Mouse (Mus musculus) heart, postnatal 36 days (tissue): ENCODE results near the gene Gm20708. TPM values are rescaled to one million over a fixed set of nuclear protein-coding genes. Genes with fewer than 3 reads are reported as not detected.

Experiments used
- DNase-seq, 2 experiments: peaks; one replicate each; pipeline ENCODE4 v3.0.0; 2021 to 2022
- intact Hi-C: fragments of 180-260 bp; cut with DNase I; formaldehyde crosslinking; loops from one replicate; pipeline ENCODE4 v1.15.1; 2025
- total RNA-seq, 2 experiments: library from RNA; stranded (reverse); gene quantifications; 2 replicates each; pipeline ENCODE4 v1.2.3; 2021

Gm20708 gene
- total RNA-seq, 2 experiments from 2014 or later = 1.1 TPM; not detected in 1

DNA sequence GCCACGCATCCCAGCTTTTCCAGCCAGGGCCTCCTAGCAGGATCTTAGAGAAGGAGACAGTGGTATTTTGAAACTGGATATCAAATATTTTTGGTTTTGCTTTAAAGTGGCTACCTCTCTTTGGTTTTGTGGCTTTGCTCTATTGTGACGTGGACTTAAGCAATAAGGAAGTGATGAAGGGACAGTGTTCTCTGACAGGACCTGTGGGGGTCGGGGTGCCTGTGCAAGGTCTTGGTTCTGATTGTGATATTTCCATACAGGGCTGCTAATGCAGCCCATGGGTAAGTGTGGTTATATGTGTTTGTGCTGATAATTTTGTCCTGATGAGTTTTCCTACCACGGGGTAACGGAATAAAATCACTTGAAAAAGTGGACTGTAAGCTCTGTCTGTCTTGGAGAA, 45.9 kb downstream of the Gm20708 start:
- DNase-seq = no peak
- intact Hi-C loops = no loop called here

DNA sequence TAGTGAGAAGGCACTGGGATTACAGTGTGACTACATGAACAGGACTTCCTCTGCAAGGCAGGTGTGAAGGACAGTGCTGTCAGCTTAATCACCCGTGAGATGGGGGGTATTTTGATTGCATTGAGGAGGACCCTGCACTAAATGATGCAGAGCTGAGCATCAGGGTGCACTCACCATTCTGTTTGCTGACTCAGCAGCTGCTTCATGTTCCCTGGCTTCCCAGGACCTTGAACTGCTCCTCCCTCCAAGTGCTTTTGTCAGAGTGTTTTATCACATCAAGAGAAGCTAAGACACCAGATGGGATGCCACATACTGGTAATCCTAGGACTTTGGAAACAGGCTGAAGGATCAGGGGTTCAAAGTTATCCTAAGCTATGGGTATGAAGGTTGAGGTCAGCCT, 46.5 kb downstream of the Gm20708 start:
- intact Hi-C loops = no loop called here
- DNase-seq = no peak

- intact Hi-C loops = no loop called here
- no peak for DNase-seq
Observed at GRCm38 (mm10) chr11:117857462-117857861, 48.0 kb downstream of the Gm20708 start.

DNA sequence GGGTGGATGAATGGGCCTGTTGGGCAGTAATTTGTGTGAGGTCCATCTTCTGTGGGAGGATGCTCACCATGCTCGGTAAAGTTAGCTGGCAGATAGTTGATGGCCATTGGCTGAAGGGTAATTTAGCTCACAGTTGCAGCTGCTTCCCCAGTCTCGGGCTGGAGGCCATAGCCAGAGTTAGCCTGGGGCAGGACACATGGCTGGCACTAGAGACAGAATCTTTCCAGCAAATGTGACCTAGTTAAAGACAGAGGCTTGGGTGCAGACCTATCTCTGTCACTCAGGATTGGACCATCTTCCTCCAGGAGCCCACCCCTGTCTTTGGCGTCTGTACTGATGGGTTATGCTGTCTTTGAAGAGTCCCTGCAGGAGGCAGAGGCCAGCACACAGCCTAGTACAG, 48.9 kb downstream of the Gm20708 start:
- no peak for DNase-seq
- intact Hi-C loops = no loop called here

GRCm38 (mm10) chr11:117860601-117861000, 51.1 kb downstream of the Gm20708 start, which contains the start of gene Tmem235:
Tmem235 (plus strand) TSS chr11:117860752.
- DNase-seq = no peak

GRCm38 (mm10) chr11:117863174-117863856, 53.8 kb downstream of the Gm20708 start:
- intact Hi-C loops = no loop called here
- DNase-seq = no peak

More at GRCm38 (mm10) chr11:117860601-117861000, 51.1 kb downstream of the Gm20708 start, which contains the start of gene Tmem235:
- intact Hi-C loops = no loop called here

- intact Hi-C loops = no loop called here
- no peak for DNase-seq
Observed at GRCm38 (mm10) chr11:117864805-117865204, 55.3 kb downstream of the Gm20708 start.

DNA sequence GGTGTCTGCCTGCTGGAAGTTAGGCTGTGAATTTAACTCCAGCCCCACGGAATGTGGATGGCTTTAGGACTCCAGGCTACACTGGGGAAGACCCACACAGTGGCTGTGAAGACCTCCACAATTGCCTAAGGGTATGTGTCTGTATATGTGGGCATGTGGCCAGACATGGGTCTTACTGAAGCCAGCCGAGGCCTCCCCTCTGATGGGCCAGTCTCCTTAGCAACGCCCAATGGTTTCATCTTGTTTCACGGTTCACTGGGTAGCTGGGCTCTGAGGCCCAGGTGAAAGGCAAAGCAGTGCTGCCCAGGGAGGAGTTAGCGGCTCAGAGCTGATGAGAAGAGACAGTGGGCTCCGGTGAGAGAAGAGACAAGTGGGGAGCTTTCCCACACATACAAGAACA, 56.5 kb downstream of the Gm20708 start:
- intact Hi-C loops = no loop called here
- no peak for DNase-seq

- peak; percentile 71 to 79 for DNase-seq
- intact Hi-C loops = loop anchor here (1.0 to 5.0 kb wide), 5 partner anchors 41 to 346 kb away; no protein-coding TSS in a partner anchor
Observed at GRCm38 (mm10) chr11:117870688-117871365, 61.4 kb downstream of the Gm20708 start.

- DNase-seq = no peak
- intact Hi-C loops = loop anchor here (2.0 to 5.0 kb wide), 2 partner anchors 97 to 346 kb away; no protein-coding TSS in a partner anchor
Observed at GRCm38 (mm10) chr11:117871376-117871775, 61.9 kb downstream of the Gm20708 start.

DNA sequence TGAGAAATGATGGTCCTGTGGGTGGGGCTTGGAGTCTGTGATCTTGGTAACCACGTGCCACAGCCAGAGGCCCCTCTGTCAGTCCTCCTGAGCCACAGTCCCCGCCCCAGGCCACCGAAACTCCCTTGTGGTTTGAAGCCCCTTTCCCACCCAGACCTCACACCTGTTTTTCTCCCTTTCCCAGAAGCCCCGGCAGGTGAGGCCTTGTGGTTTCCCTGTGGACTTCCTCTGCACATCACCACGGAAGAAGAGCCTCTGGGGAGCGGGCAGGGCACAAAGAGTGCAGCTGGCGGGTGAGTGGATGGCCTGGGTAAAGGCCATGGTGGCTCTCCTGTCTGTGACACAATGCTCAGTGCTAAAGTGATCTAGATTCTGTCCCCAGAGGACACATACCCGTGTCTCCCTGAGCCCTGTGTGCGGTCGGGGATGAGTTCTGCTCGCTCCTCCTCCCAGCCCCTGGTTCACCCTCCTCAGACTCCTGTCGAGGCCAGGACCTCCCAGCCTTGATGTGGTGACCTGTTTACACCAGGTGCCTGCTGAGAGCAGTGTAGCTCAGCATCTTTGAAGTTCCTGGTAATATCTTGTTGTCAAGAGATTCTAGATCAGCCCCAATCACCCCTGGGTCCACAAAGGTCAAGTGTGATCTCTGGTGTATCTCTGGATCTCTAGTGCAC, 62.6 kb downstream of the Gm20708 start:
- intact Hi-C loops = loop anchor here (2.0 to 5.0 kb wide), 2 partner anchors 97 to 345 kb away; no protein-coding TSS in a partner anchor
- no peak for DNase-seq

DNA sequence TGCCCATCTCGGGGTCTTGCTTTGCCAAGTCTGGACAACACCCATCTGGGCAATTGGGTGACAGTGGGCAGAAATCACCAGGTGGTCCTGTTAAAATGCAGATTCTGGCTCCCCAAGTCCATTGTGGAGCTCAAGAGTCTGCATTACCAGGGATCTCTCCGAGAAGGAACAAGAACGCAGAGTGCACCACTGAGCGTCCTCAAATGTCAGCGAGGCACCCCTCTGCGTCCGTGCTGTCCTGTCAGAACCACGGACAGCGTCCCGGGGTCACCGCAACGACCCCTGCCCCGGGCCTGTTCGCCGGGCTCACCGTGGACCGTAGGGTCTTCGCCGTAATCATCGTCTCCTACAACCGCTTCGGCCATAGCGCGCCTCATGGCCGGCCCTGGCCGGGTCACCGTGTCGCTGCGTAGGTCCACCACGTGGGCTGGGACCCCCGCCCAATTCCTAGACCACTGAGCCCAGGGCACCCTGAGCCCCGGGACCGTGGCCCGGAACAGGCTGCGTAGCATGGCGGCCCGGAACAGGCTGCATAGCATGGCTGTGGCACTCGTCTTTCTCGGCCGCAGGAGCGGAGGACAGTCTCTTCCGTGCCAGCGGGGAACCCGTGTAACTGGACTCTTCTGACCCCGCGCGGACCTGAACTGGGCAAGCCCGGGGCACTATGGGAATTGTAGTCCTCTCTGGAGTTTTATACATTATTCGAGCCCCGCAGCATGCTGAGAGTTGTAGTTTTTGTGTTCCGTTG, 63.6 kb downstream of the Gm20708 start, which contains the start of gene Tha1:
Gene Tha1 (minus strand): TSS at position 621 of the 748 bp plus-strand sequence.
- intact Hi-C loops = loop anchor here (5.0 kb wide), 1 partner anchor 344 kb away; no protein-coding TSS in a partner anchor
- DNase-seq = peak; percentile 72 to 81

DNA sequence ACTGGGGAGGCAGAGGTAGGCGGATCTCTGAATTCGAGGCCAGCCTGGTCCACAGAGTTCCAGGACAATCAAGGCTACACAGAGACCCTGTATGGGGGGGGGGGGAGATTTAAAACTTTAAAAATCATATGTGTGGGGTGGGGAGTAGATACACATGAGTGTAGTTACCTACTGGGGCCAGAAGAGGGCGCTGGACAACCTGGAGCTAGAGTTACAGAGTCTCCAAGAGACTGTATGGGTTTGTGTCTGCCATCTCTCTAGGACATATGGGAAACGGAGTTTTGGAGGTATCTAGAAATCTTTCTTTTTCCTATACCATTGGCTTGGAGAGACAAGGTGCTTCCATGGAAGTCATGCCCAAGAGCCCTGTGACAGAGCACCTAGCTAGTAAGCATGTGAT, 65.0 kb downstream of the Gm20708 start:
- intact Hi-C loops = loop anchor here (5.0 kb wide), 1 partner anchor 343 kb away; no protein-coding TSS in a partner anchor
- DNase-seq = no peak

GRCm38 (mm10) chr11:117875681-117876080, 66.2 kb downstream of the Gm20708 start:
- DNase-seq = no peak
- intact Hi-C loops = no loop called here

DNA sequence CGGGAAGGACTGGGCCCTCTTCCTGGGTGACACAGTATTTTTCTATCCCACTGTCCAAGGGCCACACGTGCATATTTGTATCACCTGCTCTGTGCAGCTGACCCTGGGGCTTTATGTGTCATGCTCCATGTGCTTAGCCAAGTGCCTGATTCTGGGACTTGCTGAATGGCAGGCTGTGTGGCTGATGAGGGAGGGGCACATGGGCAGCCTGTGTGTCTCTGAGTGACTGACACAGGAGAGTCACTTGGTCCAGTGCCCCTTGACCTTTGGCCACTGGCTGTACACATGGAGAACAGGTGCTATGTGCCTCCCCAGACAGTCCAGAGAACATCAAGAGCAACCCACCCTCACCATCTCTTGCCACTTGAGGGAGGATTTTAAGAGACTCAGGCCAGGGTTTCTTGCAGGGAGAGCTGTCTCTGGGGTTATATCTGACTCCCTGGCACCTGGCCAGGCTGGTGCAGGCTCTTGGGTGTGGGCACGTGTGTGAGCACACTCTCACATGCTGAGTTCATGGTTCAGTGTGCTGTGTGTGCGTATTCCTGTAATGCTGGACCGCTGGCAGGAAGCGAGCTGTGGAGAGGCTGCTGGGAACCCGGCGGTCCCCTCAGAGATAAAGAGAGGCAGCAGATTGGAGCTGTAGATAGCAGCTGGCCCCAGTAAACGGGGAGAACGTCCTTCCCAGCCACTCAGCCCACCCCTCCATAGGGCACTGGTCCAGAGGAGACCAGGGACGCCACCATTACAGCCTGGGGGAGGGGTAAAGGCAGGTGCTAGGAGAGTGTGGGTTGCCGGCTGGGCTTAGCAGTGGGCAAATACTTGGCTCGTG, 68.7 kb downstream of the Gm20708 start:
- DNase-seq = no peak
- intact Hi-C loops = no loop called here

GRCm38 (mm10) chr11:117878892-117879291, 69.4 kb downstream of the Gm20708 start:
- DNase-seq = no peak

GRCm38 (mm10) chr11:117879676-117880075, 70.2 kb downstream of the Gm20708 start:
- no peak for DNase-seq
- intact Hi-C loops = no loop called here

More at GRCm38 (mm10) chr11:117878892-117879291, 69.4 kb downstream of the Gm20708 start:
- intact Hi-C loops = no loop called here

DNA sequence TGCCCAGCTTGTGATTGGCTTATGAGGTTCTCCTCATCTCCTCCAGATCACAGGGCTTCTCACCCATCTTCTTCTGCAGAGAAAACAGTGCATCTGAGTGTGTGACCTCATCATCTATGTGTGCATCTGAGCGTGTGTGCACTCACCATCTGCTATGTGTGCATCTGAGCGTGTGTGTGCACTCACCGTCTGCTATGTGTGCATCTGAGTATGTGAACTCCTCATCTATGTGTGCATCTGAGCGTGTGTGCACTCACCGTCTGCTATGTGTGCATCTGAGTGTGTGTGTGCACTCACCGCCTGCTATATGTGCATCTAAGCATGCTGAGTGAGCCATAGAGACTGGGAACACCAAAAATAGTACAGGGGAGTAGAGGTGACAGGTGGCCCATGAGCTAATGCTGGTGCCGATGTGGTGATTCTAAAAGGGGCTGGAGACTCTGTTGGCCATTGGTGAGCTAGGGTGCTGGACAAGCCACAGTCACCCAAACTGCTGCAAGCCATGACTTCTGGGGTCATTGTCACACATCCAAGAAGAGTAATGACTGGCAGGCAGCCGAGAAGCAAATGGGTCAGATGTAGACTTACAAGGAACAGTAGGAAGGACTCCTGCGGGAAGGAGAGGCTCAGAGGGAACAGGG, 71.0 kb downstream of the Gm20708 start:
- DNase-seq = no peak
- intact Hi-C loops = no loop called here

DNA sequence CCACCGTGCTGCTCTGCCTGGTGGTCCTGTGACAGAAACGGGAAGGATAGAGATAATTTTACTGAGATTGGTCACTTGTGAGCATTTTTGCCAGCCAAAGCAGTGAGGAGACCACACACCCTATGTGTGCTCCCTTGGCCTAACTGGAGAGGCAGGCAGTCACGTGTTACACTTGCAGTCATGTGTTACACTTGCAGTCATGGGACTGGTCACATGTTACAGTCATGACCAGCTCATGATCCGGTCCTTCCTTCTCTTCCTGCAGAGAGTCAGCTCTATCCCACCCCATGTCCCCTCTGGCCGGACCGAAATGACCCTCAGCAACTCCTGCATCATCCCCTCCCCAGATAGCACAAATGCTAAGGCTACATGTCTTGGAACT, 71.5 kb downstream of the Gm20708 start:
- DNase-seq = no peak

More for the DNA sequence above, 71.5 kb downstream of the Gm20708 start:
- intact Hi-C loops = no loop called here
